Mouse (Mus musculus) CH12.LX (cell line): ENCODE results near the gene Apoa2.

ENCODE experiments used
- CTCF ChIP-seq, 2 experiments: IDR thresholded peaks in 1 of 2; conservative IDR thresholded peaks in 1 of 2; 2 replicates each; pipeline ENCODE4 v1.5.1; 2011 to 2012; ENCODE audit warnings: low read depth in 2 of 2, low read length in 2 of 2, improper control_type of control experiment in 1 of 2, inconsistent platforms in 1 of 2, mild to moderate bottlenecking in 1 of 2, moderate library complexity in 1 of 2
- EP300 ChIP-seq: IDR thresholded peaks from 2 replicates; pipeline ENCODE4 v1.6.1; 2011; ENCODE audit warnings: low read length, improper control_type of control experiment
- MAX ChIP-seq: IDR thresholded peaks from 2 replicates; pipeline ENCODE4 v1.6.1; 2011; ENCODE audit warnings: low read length, improper control_type of control experiment
- NRF1 ChIP-seq: IDR thresholded peaks from 2 replicates; pipeline ENCODE4 v1.6.1; 2014; ENCODE audit warnings: low read depth, mild to moderate bottlenecking, inconsistent platforms, low read length, improper control_type of control experiment, moderate library complexity
- POLR2A ChIP-seq: IDR thresholded peaks from 2 replicates; pipeline ENCODE4 v1.6.1; 2011; ENCODE audit warnings: low read depth, mild to moderate bottlenecking, improper control_type of control experiment, low read length
- USF1 ChIP-seq: IDR thresholded peaks from 2 replicates; pipeline ENCODE4 v1.6.1; 2014; ENCODE audit warnings: low read depth, mild to moderate bottlenecking, inconsistent platforms, low read length, improper control_type of control experiment

GRCm38 (mm10) chr1:171193911-171194830 lies 30.7 kb upstream of the Apoa2 start:
- TF ChIP-seq CTCF (conservative IDR thresholded peaks at IDR 0.05 in 1 of 2, IDR thresholded peaks at IDR 0.05 in 1 of 2; ENCODE audit: low read depth in 2 of 2, low read length in 2 of 2) (no peak), EP300 (no peak), MAX (no peak), NRF1 (no peak), USF1 (no peak), POLR2A (no peak)
